Mouse (Mus musculus) ES-Bruce4 (cell line): ENCODE results near the gene Cebpg.

Source experiments
- CTCF ChIP-seq: IDR thresholded peaks from one replicate; pipeline ENCODE4 v1.8.1; 2011; ENCODE audit warnings: low read depth, low read length
- POLR2A ChIP-seq: IDR thresholded peaks from one replicate; pipeline ENCODE4 v1.8.1; 2011; ENCODE audit warnings: low read length; ENCODE audit not compliant: insufficient read depth

DNA sequence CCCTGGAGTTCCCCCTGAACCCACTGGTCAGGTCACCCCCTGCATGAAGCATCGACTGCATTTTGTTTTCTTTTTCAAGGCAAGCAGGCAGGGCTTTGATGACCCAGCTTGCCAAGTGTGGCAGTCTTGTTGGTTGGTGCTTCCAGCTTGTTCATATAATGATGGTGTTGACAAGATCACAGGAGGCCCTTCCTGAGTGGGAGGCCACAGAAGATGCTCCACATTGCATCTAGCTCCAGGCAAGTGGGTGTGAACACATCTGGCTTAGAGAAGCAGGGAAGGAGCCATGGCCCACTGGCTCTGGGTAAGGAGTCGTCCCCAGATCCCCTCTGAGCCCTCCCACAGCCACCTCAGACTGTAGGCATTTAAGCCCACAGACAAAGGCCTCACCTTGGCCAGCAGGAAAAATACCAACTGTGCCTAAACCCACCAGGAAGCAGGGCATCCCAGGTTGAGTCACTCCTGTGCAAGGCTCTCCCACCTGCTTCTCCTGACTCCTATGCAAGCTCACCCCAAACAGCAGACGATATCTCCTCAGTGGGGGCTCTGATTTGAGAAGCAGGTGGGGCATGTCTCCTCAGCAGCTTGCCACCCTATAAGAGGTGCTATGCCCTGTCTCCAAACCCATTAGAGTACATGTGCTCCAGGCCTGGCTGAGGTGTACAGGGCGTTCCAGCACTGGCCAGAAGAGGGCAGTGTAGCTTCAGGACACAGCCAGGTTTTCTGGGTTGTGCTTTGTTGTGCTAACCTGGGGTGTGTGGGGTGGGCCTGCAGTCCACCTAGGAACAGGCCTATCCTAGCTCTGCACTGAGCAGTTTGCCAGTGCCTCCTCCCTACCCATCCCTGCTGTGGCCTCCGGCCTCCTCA, 30.7 kb downstream of the Cebpg start:
- TF ChIP-seq POLR2A (no peak), CTCF (peak; percentile 99)
